Mouse (Mus musculus) neural tube, embryonic 10.5 days (tissue): ENCODE results near the gene Nedd9.
"Not testable (repeated sequence)": the region's sequence is repeated elsewhere in the genome, so short reads cannot be mapped to it uniquely, and the experiment has no call there.

ENCODE experiments used
- DNase-seq: peaks from one replicate; pipeline ENCODE4 v3.0.0-alpha.2; 2017; ENCODE audit warnings: low spot score; ENCODE audit errors: extremely low spot score

Nedd9 gene

DNA sequence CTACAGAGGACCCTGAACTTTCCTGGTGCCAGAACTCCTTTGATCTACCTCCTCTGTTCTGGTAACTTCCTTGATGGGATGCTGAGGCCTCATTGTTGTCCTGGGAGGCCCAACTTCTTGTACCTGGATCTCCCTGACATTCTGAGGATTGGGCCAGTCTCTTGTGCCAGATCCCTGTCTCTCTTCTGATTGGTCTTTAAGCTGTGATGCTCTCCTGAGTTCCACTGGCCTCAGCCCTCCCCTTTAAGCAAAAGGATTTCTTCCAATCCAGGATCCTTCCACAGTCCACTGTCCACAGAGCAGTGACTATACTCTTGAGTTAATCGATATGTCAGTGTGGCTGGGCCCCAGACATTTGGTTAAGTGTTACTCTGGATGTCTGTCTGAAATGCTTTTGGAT is 112.3 kb downstream of the Nedd9 start:
- DNase-seq, result no peak

DNA sequence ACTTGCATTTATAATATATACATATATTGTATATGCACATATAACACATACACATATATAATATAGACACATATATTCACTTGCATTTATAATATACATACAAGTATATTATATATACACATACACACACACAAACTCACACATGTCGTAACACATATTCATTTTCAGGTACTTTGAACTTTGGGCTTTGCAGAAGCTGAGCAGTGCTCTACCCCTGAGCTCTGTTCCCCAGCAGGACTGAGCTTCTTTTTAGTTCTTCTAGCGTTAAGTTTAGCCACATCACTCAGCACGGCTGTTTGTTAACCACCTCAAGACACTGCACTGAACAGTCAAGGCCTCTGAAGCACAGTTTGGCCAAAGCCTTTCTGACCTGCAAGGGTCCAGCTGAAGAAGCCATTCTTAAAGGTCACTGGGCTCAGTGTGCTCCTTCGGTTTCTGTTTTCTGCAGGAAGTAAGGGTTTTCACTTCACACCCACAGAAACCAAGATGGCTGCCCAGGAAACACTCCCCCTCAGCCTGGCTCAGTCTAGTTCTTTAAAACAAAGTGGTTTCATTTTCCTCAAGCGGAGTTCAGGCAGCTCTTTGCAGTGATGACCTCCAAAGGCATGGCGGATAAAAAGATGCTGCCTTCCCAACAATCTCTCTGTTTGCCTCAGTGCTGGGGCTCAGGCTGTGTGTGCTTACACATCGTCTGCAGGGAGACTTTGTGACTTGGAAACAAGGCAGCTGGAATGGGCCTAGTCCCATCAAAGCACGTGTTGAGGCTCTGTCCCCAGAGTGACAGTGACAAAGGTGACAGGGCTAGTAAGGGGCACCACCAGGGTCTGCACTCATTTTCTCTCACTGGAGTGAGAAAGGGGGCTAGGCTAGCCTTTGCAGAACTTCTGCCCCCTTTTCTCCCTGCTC is 114.4 kb downstream of the Nedd9 start:
- DNase-seq, result no peak

DNA sequence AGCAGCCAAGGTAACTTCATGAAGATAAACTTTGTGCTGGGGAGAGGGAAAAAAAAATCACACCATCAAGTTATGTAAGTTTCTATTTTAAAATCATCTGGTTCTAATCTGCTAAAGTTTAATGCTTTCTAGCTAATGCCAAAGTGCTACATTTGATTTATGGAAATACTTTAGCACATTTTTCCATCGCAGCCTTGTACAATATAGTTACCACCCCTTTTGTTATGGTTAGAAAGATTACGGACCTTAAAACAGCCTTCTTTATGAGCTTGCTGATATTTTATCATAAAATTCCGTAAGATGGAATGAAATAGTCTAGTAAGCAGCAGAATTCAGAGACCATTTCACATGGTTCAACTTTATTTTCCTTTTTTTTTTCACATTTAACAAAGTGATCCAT is 115.6 kb downstream of the Nedd9 start:
- DNase-seq, result no peak

DNA sequence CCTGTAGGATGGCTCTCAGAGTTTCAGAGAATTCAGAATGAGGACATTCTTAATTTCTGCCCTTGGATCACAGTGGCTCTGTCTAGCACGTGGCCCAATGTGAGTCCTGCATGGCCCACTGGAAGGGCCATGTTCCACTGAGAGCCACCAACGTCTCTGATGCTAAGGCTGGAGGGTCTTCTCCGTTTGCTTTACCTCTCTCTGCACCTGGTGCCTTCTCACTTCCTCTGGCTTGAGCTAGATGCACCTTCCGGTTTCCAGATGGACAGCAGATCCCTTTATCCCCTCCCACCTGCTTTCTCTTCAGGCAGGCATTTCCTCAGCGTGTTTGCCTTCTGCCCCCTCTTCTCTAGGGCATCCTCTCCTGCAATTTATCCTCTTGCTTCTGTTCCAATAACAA is 118.5 kb downstream of the Nedd9 start:
- no peak for DNase-seq

DNA sequence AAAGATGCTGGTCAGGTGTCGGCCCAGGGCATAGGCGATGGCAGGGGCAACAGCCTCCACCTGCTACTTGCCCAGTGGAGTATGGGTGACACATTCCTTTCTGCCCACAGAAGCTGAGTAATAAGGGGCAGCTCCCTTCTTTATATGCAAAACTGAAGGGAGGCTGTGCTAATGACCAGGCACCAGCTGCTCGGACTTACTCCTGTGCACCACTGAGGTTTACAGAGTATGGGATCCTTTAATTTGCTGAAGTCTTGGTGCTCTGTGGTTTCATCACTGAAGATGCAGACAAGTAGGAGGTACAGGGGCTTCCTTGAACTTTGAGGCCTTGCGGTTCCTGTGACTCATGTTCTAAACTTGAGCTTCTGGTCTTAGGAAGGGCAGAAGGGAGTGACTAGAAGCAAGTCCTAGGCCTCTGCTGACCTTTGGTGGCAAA is 120.0 kb downstream of the Nedd9 start:
- no peak for DNase-seq

DNA sequence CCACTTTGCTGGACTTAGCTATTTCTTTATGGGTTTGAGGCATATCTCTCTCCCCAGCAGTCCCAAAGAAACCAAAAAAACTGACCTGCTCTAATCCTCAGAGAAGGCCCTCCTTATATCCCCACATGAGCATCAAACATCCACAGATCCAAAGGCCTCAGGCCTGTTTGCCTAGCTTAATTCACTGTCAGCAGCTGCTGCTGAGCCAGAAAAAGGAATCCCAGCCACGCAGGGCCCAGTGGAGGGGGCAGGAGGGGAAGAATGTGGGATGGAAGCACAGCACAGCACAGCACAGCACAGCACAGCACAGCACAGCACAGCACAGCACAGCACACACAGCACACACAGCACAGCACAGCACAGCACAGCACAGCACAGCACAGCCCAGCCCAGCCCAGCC is 120.6 kb downstream of the Nedd9 start:
- DNase-seq, result not testable (repeated sequence)

DNA sequence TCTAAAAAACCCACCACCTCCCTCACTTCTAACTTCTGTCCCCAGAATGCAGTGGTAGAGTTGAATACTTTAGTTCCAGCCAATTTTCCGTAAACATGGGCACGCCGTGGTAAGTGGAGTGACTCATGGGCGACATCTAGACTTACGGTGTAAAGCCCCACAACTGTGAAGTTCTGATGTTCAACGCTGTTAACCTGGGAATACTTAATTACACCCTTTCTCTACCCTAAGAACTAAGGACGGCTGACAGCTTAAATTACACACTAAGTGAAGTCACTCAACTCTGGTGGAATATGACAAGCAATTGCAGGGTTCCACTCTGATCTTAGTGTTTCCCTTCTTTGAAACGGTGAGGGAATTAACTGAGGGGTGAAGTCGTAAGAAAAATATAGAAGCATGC is 122.9 kb downstream of the Nedd9 start:
- no peak for DNase-seq

DNA sequence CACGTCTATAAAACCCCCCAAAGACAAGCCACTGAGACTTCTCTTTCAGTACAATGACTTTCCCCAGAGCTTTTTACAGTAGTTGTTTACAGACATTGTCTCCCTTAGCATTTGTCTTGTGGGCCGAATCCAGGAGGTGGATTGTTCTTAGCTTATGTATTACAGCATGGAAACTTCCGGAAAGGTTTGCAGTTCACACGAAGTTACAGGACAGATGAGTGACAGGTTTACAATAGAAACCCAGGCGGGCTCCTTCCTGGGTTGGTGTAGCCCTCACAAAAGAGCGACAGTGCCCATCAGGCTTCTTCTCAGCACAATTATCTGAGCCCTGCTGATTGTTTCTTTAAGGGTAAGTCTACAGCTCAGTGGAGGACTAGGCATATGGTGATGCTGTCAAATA is 124.3 kb downstream of the Nedd9 start:
- no peak for DNase-seq

DNA sequence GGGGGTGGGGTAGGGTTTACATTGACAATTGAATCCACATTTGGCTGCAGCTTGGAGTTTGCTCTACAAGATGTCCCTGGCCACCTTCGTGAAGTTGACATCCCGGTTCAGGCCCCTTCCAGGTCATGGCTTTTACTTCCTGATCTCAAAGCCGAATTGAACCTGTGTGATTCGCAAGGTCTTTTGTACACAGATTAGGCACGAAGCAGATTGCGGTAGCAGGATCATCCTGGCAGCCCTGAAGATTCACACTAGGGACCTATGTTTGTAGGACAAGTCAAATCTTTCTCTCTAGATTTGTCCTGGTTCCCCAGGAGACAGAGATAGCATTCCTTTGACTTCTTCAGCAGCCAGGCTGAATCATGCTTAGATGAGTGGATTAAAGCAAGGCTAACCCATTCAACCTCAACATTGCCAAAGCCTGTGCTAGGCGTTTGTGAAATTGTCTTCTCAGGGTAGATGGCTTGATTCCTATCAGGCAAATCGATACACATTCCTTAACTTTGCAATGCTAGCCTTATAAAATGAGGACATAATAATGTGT is 126.8 kb downstream of the Nedd9 start:
- DNase-seq, result peak; percentile 36

DNA sequence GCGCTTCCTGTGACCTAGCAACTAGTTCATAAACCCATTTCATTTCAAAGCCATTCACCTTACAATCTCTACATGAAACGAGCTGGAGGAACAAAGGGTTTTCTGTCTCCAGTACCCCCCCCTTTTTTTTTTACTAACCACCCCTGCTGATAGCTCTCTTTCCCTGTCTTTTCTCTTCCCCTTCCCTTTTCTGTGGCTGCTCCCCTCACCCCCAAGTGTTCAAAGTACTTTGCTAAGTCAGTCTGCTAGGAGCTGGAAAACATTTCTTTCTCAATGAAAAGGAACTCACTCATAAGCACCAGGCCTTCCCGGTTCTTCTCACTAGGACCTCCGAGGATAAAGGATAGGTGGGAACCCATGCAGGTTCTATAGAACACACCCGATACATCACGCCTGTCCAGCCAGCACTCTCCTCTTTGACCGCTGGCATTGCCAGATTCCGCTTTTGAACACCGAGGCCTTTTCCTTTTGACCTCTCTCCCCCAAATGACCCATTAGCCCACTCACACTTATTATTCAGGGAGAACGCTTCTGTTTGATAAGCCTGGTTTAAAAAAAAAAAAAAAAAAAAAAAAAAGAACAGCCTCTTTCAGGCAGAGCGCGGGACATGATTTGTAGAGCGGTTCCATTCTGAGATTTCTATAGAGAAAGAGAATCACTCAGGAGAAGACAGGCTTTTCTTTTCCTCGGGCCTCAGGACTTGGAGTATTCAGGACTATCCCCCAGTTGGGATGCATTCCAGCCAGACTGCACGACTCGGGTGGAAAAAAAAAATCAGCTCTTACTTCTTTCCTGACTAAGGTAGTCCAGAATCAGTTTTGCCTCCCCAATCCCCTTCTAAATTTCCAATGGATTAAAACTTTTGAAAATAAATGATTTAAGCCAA is 127.6 kb downstream of the Nedd9 start:
- DNase-seq, result peak; percentile 71

DNA sequence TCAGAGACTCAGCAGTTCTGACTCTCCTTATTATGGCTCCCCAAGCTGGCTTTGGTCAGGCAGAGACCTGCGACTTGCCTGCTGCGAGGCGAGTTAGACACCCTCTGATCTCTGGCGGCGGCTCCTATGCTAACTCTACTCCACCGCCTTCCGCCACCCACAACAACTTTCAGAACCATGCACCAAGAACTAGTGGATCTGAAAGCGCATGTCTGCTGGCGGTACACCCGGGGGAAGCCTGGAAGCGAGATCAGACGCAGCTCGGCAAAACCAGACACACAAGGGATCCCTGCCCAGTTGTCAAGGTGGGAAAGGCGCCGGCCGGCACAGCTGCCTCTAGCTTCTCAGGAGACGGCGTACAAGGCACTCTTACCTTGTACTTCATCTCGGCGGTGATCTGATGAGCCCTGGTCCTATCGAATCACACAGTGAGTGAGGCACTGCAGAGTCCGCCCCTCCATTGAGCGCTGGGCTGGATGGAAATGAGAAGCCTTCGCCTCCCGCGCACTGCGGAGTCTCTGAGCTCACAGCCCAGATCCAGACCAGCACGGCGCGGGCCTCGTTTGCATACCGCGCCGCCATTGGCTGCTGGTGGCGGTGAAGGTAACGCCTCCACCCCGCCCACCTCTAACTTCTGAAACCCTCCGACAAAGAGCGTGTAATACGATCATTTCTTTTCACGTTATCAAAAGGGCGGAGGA is 128.5 kb downstream of the Nedd9 start:
- DNase-seq, result peak; percentile 93

DNA sequence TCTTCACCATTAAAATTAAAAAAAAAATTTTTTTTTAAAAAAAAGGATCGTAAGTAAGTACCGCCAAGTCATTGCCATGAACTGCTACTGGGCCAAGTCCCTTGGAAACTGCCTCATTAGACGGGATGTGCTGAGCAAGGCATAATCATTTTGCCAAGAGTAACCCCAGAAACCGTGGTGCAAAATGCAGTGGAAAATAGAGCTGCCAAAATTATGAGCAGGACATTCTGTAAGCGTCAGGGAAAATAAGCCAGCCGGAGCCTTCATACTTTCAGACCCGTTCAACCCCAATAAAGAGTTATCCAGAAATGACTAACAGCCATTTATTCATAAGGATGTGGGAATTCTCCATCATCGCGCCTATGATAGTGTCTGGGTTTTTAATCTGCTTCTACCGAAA is 129.2 kb downstream of the Nedd9 start:
- peak; percentile 32 for DNase-seq

DNA sequence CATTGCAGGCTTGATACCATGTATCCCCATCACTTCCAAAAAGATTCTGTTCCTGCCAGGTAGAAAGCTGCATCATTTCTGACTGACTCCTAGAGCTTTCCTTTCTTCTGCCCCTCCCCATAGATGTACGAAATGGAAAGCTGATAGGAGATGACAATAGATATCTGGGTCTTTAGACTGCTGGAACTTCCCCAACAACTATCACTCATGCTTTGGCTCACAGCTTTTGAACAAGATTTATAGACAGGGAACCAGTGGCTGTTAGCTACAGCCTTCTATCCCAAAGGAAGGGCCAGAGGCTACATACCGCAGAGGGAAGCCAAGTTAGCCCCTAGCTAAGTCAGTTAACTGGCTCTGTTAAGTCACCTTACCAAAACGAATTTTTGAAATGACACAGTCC is 129.6 kb downstream of the Nedd9 start:
- no peak for DNase-seq

DNA sequence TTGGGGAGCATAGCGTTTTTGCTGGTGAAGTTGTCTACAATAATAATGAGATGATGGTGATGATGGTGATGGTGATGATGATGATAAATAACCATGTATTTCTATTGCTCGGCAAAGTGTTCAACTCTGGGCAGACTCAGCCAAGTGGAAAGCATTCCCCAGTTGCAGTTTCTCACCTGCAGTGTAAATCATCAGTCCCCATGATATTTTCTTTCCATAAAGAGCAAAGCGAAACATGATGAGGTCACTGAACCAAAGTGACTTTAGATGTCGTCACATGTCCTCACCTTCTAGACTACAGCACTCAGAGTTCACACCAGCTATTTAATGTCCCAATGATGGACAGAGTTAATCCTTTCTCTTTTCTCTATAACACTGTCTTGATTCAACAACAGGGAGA is 130.0 kb downstream of the Nedd9 start:
- no peak for DNase-seq

DNA sequence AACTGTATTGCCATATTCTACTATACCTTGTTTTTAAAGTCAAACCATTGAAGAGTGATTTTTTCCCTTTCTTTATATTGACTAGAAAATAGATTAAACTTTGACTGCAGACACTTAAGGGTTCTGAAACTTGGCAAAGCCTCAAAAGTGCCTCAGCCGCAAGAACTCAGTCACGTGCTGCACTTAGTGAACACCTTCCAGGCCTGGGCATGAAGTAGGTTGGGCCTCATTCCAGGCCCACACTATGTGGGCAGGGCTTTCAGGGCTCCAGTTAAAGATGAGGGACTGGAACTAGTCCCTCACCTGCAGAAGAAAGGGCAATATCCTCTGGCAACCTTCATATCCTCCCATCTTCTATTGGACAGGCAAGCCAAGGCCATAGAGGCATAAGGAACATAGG is 131.6 kb downstream of the Nedd9 start:
- no peak for DNase-seq

DNA sequence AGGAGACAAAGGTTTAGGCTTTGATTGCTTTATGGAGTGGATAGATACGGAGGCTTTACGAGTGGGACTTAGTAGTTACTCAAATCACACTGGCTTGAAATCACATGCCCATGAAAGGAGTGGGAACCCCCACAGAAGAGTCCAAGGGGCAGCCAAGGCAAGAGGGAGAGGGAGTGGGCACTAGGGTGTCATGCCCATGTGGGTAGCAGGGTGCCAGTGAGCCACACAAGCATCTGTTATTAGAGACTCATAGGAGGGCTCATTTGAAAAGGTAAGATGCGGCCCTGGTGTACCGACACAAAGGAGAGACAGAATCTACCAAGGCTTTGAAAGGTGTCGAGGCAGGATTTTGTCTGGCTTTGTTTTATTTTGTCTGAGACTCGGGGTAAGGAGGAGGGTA is 132.6 kb downstream of the Nedd9 start:
- no peak for DNase-seq

DNA sequence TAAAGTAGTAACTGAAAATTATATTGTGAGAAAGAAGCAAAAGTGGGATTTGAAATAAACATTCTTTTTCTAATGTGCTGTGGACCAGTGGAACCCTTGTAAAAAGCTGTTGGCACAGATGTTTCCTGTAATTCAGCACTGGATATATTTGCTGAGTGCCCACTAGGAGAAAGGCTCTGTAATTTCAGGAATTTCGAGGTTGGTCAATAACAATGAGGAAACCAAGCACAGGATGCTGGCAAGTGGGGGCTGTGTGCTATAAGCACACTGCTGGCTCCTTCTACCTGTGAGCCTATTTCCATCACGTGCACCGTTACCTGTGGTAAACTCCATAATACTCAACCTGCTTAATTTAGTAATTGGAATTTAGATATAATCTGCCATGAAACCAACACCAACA is 133.5 kb downstream of the Nedd9 start:
- no peak for DNase-seq

DNA sequence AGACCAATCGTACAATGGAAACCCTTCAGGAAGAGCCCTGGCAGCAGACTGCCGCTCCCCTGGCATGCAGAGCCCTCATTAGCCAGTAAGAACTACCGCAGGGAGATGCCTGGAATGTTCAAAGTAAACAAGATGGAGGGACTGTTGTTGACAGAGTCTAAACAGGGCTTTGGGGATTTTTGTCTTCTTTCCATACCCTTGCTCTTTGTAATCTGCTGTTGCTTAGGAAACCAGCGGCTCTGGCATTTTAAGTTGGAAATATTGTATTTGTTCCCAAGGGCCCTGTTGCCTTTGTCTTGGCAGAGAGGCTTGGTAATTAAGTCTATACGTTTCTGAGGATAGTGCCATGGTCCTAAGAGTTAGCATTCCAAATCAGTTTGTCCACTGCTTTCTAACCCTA is 134.8 kb downstream of the Nedd9 start:
- no peak for DNase-seq

DNA sequence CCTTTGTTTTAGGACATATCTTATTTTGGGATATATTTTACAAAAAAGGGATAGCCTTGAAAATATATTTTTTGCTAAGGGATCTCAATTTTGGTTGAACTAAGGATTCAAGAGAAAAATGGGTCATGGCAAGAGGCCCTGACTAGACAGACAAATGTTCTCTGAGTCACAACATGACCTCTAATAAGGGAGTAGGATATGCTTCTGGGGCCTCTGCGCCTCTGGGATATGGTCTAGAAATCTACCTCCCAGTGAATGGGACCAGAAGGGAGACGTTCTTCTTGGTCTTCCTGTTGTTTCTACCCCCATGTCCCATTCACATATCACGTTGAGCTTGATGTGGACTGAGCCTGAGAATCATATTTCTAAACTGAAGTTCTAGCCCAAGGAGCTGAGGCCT is 136.6 kb downstream of the Nedd9 start:
- DNase-seq, result no peak

DNA sequence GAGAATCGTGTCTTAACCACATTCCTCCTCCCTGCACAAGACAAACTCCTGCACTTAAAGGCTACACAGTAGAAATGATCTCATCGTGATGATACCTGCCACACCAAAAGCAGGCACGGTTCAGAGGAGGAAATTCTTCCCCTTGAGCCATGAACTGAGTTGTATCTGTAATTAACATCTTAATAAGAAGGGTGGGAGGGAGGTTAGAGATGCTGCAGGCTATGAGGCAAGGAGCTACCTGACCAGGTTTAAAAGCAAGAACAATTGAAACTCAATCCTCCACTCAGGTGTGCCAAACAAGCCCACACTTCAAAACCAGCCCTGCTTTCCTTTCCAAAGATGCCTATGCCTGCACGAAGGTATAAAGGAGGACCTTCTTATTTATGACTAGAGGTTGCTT is 137.4 kb downstream of the Nedd9 start:
- DNase-seq, result no peak

DNA sequence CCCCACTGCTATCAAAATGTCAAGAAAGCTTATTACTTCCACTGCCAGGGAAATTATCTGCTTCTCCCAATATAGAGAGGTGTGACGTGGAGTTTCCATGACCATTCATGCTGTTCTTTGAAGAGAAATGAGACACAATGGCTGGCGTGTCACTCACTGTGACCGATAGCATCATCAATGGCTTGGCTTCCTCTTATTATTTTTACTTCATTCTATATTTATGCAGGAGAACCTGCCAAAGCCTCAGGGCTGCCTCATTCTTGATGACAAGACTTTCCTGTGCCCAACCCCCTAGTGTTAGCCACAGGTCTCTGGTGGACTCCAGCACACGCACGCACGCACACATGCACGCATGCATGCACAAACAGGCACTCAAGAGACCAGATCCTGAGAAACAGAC is 141.4 kb downstream of the Nedd9 start:
- no peak for DNase-seq

DNA sequence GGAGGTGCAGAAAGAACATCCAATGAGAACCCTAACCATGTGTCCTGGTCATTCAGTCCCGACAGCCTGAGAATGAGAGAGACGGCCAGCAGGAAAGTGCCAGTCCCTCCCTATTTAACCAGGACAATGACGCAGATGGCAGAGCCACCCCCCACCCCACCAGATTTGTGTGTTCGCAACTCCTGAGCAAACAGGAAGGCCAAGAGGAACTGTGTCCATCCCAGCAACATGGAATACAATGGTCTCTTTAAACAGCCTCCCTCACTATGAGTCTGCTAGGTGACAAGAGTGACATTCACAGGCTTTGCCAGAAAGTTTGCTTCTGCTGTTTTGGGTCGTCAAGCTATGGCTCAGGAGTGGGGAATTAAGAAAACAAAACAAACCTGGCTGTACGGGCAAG is 141.9 kb downstream of the Nedd9 start:
- no peak for DNase-seq
